1 mouse cellular context compared by ENCODE assay signal in the genomic region with DNA sequence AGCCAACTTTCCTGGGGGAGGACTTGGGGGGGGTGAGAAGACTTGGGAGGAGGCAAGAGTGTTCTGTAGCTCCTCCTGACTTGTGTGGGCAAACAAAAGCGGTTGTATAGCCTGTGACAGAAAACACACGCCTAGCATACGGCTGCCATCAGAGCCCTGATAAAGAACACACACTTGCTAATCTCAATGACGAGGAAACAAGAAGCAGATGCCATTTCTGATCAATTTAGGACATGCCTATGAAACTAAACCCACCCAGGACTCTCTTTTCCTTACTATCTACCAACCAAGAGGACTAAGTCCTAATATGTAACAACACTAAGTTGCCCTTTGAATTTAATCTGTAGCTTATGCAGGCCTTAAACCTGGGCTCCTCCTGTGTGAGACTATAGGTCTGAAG.
TF ChIP-seq lines count a peak whose summit lies in the region.

No protein-coding gene starts in this region.

TF ChIP-seq in MEL, 35 proteins besides CTCF, POLR2A, EP300 and RAD21 (continued from another document):
- TF ChIP-seq ETS1 (IDR thresholded peaks at IDR 0.05; ENCODE audit: low read depth, low read length): peak; percentile 62
- peak; percentile 40; the same call in 1 of the 2 replicates for TF ChIP-seq MYC (IDR thresholded peaks at IDR 0.05; ENCODE audit: low read depth, low read length)
- TF ChIP-seq GATA1 (IDR thresholded peaks at IDR 0.05; ENCODE audit: low read depth, low read length): peak; percentile 73
- TF ChIP-seq MEF2A (IDR thresholded peaks at IDR 0.05; ENCODE audit: extremely low read depth, insufficient replicate concordance, low read depth, low read length, poor library complexity, severe bottlenecking): no peak
- no peak for TF ChIP-seq TBP (IDR thresholded peaks at IDR 0.05; ENCODE audit: low read depth, low read length)
- TF ChIP-seq TAL1 (IDR thresholded peaks at IDR 0.05; ENCODE audit: low read length): peak; percentile 58
- TF ChIP-seq MXI1 (IDR thresholded peaks at IDR 0.05; ENCODE audit: low read depth, low read length): no peak
- no peak for TF ChIP-seq SMC3 (IDR thresholded peaks at IDR 0.05; ENCODE audit: low read depth, low read length)
